Mouse (Mus musculus) lung, postnatal 14 days (tissue): ENCODE results near the gene Shkbp1.

Source experiments
- DNase-seq: peaks from one replicate; pipeline ENCODE4 v3.0.0; 2021

The Shkbp1 gene

GRCm38 (mm10) chr7:27355745-27356240 is at the start of gene Shkbp1:
Gene Shkbp1, minus strand, starts transcription at chr7:27356019.
- peak; percentile 87 for DNase-seq

DNA sequence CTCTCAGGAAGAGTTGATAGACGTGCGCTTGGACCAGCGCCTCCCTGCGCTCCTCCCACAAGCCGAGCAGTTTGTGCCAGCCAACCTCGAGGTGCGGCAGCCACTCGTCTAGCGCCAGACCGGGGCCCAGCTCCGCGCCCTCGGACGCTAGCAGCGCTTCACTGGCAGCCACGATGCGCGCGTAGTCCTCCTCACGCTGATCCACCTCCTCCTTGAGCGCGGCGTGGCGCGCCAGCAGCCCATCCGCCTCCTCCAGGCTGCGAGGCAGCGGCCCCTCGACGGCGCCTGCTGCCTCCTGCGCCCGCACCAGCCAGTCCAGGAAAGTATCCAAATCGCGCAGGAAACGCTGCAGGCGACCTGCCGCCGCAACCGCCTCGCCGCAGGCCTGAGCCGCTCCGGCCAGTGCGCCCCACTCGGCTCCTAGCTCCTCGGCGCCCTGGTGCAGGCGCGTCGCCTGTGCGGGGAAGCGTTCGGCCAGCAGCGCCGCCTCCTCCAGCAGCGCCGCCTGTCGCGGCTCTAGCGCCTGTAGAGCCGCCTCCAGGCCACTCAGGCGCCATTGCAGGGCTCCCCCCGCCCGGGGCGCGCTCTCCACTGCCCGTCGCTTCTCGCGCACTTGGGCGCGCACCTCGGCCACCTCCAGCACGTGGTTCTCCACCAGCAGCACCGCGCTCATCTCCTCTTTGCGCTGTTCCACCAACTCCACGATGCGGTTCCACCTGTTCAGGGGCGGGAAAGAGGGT is 48.6 kb upstream of the Shkbp1 start:
- no peak for DNase-seq

- peak; percentile 66 for DNase-seq
Measured at GRCm38 (mm10) chr7:27402675-27403074, 46.9 kb upstream of the Shkbp1 start.

DNA sequence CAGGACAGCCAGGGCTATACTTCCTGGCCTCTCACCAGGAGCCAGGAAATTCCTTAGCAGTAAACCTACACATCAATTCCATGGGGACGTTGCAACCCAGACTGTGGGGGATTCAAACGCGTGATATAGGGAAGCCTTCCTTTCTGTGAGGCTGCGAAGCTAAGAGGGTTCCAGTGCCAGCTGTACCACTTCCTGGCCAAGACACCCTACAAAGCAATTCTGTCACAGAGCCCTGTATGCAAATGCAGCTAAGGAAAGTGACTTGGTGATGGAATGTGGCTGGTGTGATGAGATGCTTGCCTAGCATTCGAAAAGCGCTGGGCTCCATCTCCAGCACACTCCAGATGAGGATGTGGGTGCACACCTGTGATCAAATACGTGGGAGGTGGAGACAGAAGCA is 44.7 kb upstream of the Shkbp1 start:
- no peak for DNase-seq

- peak; percentile 16 for DNase-seq
Measured at GRCm38 (mm10) chr7:27397048-27397949, 41.5 kb upstream of the Shkbp1 start.

DNA sequence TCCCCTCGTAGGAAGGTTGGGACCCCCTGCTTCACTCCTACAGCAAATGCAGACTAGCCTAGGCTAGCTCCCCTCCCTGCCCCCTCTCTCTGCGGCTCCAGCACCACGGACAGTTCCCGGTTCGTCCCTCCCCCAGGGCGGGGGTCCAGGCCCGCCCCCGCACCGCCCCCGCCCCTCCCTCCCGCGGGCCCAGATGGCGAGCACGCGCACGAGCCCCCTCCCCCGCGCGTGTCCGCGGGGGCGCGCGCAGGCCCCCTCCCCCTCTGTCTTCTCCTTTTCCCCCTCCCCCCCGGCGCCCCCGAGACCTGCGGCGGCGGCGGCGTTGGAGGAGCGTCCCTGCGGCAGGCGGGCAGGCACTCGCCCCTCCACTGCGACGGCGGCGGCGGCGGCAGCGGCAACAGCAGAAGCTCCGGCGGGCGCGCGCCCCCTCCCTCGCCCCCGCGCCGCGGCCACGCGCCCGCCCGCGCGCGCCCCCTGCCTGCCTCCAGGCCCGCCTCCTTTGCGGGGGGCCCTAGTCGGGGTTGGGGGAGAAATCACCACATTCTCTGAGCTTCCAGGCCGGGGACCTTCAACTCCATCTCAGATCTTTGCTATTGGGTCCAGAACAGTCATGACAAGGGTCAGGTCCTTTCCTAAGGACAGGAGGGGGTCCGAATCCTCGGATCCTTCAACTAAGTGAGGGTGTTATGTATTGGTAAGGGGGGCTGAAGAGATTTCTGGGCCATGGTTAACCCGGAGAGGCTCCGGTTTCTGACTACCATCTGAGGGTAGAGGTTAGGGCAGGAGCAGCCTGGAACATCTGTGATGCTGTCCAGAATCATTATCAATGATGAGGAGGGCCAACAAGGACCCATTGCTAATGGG is 40.6 kb upstream of the Shkbp1 start:
- DNase-seq: peak; percentile 32

DNA sequence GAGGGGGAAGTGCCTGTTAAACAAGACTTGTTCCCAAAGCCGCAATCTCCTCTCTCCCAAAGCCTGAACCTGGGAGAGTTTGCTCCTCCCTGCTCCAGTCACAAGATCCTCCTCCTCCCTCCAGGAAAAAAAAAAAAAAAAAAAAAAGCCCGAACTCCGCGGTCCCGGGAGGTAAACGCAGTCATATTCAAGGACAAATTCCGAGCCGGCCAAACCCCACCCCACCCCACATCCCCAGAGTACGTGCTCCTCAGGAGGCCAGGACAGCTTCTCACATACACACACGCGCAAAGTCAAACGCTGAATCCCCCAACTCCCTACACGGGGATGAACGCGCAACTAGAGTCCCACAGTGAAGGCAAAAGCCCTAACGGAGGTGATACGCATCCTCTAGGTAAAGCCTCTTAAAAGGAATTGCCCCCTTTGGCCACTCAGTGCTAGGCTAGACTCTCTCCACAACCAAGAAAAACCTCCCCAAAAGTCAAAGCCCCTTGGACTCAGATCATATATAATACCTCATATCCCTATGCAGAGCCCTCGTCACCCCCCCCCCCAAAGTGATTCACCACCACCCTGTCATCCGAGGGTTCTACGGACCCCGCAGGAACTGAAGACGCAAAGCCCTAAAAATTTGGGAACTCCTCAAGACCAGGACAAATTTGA is 39.8 kb upstream of the Shkbp1 start:
- no peak for DNase-seq

- no peak for DNase-seq
Measured at GRCm38 (mm10) chr7:27391416-27391815, 35.6 kb upstream of the Shkbp1 start.

DNA sequence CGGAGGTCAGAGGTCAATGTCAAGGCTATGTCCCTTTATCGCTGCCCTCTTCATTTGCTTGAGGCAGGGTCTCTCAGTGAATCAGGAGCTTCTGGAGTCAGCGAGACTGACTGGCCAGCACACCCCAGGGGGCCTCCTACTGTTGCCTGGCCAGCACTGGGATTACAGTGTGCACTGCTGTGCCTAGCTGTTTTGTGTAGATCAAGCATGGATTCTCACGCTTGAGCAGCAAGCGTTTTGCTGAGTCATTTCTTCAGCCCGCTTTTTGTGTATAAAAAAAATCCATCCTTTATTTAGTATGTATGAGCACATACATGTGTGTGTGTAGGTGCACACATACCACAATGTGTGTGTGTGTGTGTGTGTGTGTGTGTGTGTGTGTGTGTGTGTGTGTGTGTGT is 33.4 kb upstream of the Shkbp1 start:
- DNase-seq: no peak

DNA sequence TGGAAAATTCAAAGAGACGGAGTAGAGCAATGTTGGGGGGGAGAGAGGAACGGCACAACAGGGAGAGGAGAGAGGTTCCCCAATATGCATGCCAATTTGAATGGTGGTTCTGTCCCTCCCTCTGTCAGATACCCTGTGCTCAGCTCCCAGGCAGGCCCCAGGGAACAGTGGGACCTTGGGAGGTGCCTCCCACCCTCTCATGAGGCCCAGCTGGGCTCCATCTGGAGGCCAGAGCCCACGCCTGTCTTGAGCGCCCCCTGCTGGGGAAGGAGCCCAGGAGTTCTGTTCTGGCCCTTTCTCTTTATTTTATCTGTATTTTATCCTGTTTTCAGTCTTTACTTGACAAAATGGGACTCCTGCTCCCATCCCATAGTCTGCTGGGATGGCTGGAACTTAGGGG is 28.9 kb upstream of the Shkbp1 start:
- peak; percentile 83 for DNase-seq

DNA sequence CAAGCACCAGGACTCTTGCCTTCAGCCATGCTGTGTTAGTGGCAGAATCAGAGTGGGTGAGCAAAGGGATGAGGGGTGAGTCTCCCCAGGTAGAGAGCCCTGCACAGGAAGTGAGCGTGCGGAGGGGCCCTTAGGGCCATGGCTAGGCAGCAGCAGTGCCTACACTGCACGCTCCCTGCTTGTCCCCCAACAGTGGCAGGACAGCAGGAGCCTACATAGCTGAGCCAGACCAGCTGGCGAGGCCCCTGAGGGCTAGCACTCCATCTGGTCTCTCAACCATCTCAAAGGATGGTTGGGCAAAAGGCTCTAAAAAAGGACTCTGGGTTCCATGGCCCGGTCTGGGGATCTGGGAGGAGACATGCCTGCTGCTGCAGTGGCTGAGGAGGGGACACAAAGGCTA is 28.3 kb upstream of the Shkbp1 start:
- no peak for DNase-seq

DNA sequence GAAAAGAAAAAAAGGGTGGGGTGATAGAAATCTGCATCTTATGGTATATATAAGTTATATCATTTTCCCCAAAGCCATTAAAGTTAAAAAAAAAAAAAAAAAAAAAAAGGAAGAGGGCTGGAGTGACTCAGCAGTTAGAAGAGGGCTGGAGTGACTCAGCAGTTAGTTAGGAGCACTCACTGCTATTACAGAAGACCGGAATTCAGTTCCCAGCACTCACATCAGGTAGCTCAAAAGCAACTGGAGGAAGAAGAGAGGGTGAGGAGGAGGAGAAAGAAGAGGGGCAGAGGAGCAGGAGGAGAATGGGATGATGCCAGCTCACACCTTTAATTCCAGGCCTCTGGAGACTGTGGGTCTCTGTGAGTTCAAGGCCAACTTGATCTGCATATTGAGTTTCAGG is 27.4 kb upstream of the Shkbp1 start:
- no peak for DNase-seq

DNA sequence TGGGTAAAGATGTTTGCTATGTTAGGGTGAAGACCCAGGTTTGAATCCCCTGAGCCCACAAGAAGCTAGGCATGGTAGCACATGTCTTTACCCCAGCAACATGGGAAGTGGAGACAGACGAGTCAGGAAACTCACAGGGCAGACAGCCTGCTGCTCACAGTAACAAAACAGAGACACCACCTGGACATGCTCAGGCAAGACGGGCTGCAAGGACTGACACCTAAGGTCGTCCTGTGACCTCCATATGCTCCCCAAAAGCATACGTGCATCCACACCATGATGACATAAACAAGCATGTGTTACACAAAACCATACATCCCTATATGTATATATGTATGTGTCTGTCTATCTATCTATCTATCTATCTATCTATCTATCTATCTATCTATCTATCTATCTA is 25.7 kb upstream of the Shkbp1 start:
- DNase-seq: no peak

GRCm38 (mm10) chr7:27381009-27381408 is 25.2 kb upstream of the Shkbp1 start:
- DNase-seq: no peak

- DNase-seq: no peak
Measured at GRCm38 (mm10) chr7:27379836-27380235, 24.0 kb upstream of the Shkbp1 start.

DNA sequence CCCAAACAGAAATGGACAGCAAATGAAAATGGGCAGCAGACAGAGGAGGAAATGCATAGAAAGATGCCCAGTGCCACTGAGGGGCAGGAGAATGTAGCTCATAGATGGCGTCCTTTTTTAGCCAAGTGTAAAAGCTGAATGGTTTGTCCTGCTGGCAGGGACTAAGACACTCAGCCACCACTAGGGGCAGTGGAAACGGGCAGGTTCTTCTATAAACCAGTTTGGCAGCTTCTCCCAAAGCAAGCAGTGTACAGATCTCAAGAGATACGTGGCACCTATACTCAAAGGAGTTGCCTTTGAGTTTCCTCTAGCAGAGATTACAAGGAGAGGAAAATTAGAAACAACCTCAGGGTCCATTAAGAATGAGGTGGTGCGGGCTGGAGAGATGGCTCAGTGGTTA is 22.6 kb upstream of the Shkbp1 start:
- DNase-seq: peak; percentile 39

DNA sequence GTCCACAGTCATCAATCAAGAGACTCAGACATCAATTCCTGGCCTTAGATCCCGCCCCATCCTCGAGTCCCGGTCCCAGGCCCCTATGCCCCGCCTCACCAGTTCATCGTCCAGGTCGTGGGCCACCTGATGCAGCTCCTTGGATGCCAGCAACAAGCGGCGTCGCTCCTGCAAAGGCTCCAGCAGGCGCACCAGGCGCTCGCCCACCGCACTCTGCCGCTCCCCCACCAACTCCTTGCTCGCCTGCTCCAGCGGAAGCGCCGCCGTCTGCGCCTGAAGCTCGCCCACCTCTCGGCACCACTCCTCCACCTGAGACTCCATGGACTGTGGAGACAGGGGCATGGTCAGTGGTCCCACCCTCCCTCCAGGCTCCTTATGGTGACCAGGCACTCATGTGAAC is 19.5 kb upstream of the Shkbp1 start:
- DNase-seq: no peak

DNA sequence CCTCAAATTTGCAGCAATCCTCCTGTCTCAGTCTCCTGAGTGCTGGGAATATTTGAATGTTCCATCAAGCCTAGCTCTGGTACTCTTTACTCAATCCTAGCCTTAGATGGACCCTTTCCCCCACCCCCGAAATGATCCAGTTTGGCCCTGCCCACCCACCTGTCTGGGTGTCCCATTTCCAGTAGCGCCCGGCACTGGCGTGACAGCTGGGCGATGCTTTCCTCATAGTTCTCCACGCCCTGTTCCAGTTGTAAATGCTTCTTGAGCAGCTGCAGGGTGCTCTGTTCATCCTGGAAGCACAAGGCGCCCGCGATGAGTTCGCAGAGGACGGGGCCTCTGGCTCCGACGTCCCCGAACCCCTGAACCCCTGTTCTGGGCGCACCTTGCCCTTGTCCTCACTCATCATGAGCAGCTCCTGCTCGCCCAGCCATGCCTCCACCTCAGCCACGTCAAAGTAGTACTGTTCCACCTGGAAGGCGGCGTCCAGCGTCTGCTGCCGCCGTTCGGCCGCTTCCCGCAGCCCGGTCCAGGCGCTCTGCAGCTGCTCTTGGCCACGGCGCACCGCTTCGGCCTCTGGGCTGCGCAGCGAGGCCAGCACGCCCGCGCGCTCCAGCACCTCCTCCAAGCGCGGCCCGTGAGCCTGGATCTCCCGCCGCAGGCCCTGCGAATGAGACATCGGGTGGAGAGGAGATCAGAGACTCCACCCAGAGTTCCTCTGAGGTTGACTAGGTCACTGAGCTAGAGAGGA is 16.1 kb upstream of the Shkbp1 start:
- DNase-seq: no peak

DNA sequence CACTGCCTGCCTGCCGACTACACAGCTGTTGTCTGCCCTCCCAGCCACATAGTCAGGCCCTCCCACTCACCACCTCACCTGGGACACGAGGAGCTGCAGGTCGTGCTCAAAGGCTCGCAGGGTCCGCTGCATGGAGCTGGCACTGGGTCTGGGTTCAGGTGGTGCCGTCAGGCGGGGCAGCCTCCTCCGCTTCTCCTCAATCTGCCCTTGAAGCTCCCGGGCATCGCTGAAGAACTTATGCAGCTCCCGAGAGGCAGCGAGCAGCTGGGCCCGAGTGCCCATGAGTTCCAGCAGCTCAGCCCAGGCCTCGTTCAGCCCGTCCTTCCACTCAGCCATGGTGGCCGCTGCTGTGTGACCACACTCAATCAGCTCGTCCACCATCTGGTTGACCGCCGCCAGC is 13.3 kb upstream of the Shkbp1 start:
- no peak for DNase-seq

GRCm38 (mm10) chr7:27367976-27368375 is 12.2 kb upstream of the Shkbp1 start:
- no peak for DNase-seq

DNA sequence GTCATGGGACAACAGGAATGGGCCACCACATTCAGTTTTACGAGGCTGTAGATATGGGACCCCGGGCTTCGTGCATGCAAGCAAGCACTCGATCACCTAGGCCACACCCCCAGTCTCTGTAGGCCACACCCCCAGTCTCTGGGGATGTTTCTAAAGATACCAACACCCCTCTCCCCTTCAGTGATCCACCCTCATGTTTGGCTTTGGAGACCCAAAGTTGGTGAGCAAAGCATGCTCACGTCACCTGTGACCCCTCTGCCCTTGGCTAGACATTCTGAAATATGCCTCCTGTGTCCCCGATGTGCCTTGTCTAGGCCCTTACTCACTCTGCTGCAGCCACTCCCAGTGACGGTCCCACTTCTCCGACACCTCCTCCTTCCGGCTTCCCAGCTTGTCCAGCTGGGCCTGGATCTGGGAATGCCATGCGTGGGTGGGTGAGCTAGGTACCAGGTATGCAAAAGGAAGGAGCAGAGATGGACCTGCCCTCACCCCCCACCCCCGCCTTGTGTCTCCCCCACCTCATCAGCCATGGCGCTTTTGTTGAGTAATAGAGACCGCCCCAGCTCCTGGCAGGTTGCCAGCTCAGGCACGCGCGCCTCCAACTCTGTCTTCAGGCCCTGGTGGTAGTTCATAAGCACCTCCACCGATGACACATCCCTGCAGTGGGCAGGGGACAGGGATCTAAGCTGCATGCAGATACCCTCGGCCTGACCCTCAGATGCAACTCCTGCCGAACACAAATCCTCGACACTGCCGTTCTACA is 10.4 kb upstream of the Shkbp1 start:
- DNase-seq: no peak
